Mouse (Mus musculus) testis, adult 2 months (tissue): Measurements from ENCODE around the gene Insrr.

Source experiments
- CTCF ChIP-seq: fragments of 200-500 bp; IDR thresholded peaks from 2 replicates; pipeline ENCODE4 v1.5.1; 2012; ENCODE audit warnings: low read depth, mild to moderate bottlenecking, inconsistent platforms, low read length, moderate library complexity; ENCODE audit not compliant: control insufficient read depth, insufficient read depth, insufficient replicate concordance
- POLR2A ChIP-seq: fragments of 200-500 bp; IDR thresholded peaks from 2 replicates; pipeline ENCODE4 v1.6.1; 2012; ENCODE audit warnings: low read depth, mild to moderate bottlenecking, inconsistent platforms, low read length, moderate library complexity; ENCODE audit not compliant: control insufficient read depth

- TF ChIP-seq POLR2A (no peak), CTCF (no peak)
These were observed 7.5 kb upstream of the Insrr start for GRCm38 (mm10) chr3:87789248-87789647.
